Mouse (Mus musculus): ENCODE measurements around the gene Ppp1r12a.
A peak's percentile ranks its signal among the peaks of the same experiment; 100 is the strongest.

Gene Ppp1r12a

DNA sequence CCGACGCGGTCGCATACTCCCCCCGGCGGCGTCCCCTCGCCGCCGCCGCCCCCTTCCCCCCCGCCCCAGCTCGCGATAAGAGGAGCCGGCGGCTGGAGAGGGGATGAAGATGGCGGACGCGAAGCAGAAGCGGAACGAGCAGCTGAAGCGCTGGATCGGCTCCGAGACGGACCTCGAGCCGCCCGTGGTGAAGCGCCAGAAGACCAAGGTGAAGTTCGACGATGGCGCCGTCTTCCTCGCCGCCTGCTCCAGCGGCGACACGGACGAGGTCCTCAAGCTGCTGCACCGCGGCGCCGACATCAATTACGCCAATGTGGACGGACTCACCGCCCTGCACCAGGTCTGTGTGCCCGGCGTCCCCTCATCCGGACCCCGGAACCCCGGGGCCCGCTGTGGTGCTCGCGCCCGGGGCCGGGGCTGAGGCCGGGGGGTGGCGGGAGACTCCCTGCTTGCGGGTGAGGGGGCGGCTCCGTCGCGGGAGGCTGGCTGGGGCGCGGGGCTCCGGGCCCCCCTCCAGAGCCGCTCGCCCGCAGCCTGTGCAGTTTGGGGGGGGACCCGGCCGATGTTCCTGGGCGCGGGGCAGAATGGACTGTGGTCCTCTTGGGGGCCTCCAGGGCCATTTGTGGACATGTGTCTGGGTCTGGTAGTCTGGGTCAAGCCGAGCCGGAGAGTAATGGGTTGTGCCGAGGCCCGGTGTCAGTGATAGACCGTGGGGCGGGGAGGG, 466 bp downstream of the Ppp1r12a start:
- DNase-seq = peak; percentile 61

DNA sequence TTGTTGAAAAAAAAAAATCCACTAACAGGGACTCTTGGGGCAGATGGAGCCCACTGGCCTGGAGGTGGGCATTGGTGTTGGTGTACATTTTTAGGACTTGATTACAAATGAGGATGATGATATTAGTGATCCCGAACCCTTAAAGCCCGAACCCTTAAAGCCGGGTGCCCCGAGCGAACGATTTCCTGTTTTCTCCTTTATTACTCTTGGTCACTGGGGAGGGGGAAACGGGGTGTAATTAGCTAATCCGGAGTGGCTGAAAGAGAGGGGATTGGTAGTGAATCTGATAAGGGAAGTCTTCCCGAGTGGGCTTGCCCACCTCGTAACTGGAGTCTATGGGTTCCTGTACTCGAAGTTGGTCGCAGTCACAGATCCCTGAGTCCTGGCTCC, 1.0 kb downstream of the Ppp1r12a start:
- no peak for DNase-seq

DNA sequence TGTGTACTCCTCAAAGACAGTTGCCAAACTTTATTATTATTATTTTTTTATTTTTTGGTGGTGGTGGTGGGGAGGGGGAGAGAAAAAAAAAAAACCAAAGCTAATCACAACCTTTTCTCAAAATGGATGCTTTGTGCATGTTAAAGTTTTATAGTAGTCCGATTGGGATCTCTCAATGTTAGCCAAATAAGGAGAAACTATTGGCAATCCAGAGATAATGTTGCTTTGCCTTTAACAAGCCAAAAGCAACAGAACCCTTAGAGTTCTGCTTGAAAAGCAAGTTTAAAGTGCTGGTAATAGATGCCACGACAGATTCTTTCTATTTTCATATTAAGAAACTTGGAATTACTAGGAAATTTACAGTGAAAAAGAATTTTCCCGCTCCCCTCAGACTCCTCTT, 1.5 kb downstream of the Ppp1r12a start:
- DNase-seq = no peak

DNA sequence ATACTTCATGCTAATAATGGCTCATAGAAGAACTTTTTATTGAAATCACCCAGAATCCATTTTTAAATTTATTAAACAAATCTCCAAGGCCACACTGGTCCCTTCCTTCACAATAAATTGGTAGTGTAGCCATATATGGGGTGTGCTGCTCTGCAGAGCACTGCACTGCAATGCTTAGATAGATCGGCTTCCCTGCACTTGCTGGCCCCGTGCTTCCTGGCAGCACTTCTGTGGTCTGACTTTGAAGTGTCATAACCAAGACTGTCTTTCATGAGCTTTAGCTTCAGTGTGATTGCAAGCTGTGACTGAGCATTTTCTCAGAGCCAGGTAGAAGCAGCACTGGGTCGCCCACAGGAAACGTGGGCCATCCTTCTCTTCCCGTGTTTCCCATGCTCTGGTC, 5.8 kb downstream of the Ppp1r12a start:
- no peak for DNase-seq

DNA sequence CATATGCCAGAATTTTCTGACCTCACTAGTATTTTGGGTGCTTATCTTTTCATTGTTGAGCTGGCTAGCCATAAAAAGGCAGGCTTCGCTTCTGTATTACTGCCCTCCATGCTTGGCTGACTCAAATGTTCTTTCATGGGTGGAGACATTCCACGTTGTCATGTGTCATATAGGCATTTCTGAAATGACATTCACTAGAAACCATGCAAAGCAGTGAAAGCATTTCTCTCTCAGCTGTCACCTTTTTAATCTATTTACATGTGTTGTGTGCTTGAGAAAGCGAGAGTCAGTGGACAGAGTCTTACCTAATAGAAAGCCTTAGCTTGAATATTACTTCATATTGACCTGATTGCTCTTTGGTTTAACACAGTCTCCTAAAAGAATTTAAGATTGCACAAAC, 8.8 kb downstream of the Ppp1r12a start:
- no peak for DNase-seq

DNA sequence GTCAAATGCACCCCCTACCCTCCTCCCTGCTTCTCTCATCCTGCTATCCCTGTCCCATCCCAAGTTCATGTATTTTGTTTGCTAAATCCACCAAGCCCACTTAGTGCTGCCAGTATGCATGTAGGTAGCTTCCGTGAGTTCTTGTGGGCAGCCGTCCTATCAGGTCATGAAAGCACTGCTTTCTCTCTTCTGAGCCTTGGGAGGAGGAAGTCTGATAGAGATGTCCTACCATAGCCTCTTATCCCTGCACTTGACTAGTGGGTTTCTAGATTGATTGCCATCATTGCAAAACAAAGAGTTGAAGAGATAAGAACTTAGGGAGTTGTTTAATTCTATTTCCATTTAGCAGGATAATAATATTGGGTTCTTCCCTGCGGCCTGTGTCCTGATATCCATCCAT, 9.6 kb downstream of the Ppp1r12a start:
- no peak for DNase-seq

DNA sequence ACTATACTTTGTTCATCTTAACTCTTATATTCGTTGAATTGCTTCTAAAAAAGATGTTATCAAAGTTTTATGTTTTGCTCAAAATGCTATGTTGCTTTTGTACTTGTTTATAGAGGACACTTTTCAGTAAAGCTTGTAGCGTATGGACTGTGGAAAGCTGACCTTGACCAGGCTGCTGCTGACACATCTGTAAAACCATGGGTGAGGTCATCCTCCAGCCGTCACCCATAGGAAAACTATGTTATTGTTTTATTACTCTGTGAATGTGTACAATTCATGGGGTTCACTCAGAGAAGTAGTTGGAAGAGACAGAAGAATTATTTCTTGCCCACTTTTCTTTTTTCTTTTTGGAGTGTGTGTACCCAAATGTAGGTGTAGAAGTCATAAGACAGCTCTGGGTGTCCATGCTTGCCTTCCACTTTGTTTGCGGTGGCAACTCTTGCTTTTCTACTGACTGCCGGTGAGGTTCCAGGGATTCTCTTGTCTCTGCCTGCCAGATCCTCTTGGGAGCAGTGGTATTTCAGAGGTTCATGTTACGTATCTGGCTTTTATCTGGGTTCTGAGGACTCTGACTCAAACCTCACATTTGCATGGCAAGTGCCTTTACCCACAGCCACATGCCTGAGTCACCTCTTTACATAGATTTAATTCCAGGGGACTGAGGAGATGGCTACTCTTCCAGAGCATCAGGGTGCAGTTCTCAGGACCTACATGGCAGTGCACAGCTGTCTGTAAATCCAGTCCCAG, 11.0 kb downstream of the Ppp1r12a start:
- no peak for DNase-seq

DNA sequence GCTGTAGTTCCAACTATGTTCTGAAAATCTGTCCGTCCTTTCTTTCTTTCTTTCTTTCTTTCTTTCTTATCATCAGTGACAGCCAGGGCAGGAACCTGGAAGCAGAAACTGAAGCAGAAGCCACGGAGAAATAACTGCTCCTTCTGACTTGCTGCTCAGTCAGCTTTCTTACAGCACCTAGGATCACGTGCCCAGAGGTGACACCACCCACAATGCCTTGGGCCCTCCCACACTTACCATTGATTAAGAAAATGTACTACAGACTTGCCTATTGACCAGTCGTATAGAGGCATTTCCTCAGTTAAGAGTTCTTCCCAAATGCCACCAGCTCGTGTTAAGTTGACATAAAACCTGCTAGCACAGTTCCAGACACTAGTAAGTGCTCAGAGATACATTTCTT, 12.1 kb downstream of the Ppp1r12a start:
- DNase-seq = no peak

DNA sequence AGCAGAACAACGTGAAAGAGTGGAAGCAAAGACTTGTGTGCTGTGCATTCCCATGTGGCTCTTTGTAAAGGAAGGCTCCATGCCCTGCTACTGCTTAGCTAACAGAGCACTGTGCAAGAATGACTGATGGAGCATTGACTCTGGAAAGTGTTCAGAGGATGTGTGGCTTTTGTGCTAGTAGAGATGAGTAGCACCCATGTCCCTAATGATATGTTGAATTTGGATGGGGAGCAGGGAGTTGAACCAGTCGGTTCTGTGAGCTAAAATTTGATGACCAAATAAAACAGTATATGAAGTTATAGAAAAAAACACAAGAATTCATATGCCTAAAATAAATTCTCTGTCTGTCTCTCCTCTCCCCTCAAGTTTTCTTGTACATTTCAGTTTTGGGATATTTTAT, 13.9 kb downstream of the Ppp1r12a start:
- DNase-seq = no peak

DNA sequence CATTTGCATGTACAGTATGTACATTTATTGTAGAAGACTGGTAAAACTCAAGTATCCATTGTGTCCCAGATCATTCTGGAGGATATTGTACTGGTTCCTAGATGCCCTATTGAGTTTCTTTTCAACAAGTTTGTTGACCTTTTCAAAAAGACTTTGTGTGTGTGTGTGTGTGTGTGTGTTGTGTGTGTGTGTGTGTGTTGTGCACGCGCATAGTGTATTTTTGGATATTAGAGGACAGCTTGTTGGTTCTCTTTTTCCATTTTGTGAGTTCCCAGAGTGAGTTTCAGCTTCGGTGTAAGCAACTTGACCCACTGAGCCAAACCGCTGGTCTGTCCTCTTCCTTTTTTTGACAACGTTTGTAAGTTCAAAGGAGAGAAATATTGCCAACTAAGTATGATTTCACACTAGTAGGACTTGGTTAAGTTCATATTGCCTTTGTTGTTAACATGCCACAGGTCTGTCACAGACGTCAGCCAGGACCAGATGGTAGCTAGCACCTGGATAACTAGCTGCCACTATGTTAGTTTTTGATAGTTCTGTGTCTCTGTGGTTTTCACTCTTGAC, 16.4 kb downstream of the Ppp1r12a start:
- DNase-seq = no peak

DNA sequence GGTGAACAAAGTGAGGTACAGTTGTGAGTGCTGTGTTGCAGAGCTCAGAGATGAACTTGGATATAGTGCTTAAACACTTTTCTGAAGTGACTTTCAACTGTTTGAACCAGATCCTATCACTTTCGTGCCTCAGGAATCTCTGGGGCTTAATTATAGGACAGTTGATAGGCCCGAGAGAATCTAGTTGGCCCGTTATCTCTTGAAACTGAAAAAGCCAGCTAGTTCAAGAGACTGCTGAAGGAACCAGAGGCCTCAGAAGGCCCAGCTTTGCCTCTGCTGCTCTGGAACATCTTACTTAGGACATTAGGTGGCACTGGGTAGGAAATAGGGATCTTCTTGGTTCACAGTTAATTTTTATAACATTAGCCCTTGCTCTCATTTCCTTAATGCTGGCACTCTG, 17.4 kb downstream of the Ppp1r12a start:
- no peak for DNase-seq

DNA sequence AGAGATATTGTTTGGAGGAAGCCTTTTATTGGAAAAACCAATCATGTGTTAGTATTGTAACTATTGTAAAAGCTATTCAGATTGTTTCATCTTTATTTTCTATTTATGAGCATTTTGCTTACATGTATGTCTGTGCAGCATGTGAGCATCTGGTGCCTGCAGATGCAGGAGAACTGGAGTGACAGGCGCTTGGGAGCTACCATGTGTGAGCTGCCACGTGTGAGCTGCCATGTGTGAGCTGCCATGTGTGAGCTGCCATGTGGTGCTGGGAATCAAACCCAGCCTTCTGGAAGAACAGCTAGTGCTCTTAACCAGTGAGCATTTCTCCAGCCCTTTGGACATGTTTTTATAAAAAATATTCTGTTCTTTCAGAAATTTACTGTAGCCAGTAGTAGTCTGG, 18.3 kb downstream of the Ppp1r12a start:
- DNase-seq = no peak

DNA sequence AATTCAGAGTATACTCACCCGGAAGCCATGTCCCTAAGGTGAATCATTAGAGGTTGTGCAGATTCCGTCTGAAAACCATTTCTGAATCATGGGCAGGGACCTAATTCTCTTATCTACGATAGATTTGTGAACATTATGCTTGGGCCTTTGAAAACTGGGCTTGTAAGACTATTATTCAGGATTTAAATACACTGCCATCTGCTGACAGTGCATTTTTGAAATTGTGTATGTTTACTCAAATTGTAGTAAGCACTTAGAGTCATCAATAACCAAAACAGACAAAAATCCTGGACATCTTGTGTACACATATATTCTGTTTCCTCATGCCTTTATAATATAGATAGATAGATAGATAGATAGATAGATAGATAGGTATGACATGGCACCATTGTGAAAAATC, 19.9 kb downstream of the Ppp1r12a start:
- DNase-seq = no peak

DNA sequence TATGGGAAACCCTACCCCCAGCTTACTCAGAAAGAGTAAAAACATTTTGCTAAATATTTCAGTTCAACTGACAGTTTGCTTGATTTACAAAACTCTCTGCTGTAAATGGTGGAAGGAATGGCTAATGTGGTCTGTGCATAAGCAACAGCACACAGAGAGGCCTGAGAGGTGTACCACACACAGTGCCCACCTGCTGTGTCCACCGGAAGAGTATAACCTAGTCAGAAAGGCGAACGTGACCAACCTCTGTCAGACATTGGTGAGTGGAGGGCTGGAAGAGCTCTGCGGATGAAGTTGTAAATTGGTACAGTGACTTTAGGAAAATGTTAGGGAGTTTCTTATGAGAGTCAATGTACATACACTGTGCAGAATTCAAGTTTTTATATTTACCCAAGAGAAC, 20.4 kb downstream of the Ppp1r12a start:
- DNase-seq = no peak

DNA sequence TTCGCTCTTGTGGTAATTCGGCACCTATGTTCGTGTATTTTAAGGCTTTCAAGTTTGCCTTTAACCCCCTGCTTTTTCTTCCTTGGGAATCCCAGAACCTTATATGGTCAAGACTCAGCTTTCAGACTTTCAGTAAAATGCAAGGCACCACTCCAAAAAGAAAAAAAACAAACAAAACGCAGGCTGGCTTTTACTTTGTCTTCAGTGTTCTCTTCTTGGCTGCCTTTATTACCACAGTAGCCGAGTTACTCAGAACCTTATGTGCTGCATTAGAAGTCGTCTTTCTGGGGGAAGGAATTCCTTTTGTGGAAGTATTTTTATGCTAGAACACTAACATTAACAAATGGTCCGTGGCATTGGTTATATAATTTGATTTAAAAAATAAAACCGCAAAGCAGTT, 22.8 kb downstream of the Ppp1r12a start:
- DNase-seq = no peak

DNA sequence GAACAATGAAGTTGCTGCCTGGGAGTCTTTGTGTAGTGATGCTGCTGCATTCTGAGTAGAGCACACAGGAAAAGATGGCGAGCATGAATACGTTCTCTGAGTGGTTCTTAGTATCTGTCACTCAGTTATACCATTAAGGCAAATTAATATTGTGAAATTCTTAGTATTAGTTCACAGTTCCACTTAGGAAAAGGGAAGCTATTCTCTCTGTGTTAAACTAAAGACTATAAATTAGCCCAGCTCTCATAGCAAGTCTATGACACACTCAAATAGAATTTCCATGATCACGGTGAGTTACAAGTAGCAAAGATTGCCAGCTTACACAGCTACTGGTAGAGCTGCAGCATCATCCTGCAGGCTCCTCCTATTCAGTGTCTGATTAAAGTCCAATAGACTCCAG, 23.3 kb downstream of the Ppp1r12a start:
- no peak for DNase-seq

DNA sequence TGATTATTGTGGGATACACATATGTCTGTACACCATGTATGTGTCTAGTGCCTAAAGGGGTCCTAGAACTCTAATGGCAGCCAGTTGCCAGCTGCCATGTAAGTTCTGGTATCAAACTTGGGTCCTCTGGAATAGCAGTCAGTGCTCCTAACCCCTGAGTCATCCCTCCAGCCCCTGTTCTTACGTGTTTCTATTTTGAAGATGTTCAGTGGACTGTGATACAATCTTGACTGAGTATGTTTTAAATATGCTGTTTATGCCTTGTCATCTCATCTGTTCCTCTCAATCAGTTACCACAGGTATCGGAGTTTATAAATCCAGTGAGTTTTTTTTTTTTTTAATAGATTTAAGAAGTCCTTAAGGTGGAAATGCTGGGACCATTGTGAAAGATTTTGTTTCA, 27.3 kb downstream of the Ppp1r12a start:
- no peak for DNase-seq

DNA sequence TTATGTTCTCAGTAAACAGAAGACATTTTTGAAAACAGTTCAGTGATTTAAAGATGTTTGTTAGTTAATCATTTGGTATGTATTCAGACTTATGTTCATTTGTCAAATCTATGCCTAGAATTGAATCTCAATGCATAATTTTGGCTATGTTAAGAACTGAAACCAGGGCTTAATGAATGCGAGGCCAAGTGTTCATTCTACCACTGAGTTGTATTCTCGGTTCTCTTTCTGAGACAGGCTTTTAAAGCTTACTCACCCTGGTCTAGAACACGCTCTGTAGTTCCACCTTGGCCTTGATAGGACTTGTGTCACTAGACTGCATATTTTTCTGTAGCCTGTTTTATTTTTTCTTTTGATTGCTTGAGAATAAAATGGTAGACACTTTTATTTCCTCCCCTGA, 28.0 kb downstream of the Ppp1r12a start:
- no peak for DNase-seq

DNA sequence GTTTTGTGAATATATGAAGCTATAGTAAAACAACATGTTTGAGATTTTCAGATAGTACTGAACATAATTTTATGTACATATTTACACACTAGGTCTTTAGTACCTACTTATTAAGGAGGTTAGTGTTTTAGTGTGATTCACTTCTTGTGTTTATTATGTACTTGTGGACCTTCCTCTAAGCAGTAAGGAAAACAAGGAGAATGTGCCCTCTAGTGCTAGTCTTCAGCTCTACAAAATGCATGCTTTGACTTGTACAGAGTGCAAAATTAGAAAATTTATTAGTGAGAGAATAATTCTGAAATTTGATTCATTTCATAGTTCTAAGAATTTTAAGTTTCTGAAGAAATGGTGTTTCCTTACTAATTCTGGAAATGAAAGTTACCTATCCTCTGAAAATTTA, 28.6 kb downstream of the Ppp1r12a start:
- DNase-seq = no peak

DNA sequence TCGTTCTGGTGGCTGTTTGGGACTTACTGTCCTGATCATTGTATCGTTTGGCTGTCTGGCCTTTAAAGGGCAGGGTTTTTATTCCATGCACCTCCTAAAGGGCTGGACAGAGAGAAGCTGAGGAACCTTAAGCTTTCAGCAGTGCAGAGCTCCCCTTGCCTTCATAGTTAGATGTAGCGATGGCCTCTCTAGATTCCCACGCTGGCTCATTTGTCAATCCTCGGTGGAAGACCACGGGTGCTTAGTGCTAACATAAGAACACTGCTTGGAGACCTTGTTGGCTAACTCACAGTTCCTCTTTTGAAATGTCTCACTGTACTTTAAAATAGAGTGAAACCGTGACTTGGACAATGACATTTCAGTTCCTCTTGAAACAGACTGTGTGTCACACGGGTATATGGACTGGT, 29.4 kb downstream of the Ppp1r12a start:
- no peak for DNase-seq

DNA sequence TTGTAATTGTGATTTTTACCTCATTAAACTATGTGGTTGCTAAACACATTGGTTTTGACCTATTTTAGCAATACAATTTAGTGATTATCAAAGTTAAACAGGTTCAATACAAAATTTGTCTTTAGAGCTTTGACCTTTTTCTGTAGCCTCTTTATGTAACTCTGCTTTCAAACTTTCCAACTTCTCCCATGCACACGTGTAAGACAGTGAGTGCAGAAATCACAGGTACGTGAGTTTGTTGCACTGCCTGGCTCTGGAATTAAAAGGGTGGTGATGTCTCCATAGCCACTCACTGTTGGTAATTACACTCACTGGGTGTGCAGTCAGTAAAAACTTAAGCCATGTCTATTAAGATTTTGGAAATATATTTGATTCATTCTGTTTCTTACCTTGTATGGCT, 30.3 kb downstream of the Ppp1r12a start:
- DNase-seq = no peak

DNA sequence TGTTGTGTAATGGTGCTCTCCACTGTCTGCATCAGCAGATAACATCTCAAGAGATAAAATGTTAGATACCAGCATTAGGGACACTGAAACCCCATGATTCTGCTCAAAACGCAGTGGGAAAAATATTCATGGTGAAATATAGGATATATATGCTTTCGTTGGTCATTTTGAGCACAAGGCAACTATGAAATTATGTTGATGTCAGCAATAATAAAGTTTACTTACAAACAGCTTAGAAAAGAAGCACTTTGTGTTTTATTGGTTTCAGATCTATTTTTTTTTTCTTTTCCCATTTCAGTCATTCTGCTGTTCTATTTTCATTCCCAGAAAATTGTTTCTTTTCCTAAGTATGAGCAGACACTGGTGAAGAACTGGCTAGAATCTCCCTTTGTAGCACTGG, 34.1 kb downstream of the Ppp1r12a start:
- no peak for DNase-seq

DNA sequence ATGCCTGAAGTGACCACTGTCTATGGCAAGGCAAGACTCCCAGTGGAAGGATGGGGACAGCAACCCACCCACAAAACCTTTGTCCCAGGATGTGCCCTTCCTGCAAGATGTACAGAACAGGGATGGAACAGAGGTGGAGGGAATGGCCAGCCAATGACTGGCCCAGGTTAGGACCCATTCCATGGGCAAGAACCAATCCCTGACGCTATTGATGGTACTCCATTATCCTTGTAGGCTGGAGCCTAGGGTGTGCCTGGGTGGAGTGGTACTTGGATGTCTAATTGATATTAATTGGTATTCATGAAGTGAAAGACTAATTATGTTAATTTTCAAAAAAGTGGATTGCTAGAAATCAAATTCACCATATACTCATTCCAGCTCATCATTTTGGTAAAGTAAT, 35.5 kb downstream of the Ppp1r12a start:
- no peak for DNase-seq

DNA sequence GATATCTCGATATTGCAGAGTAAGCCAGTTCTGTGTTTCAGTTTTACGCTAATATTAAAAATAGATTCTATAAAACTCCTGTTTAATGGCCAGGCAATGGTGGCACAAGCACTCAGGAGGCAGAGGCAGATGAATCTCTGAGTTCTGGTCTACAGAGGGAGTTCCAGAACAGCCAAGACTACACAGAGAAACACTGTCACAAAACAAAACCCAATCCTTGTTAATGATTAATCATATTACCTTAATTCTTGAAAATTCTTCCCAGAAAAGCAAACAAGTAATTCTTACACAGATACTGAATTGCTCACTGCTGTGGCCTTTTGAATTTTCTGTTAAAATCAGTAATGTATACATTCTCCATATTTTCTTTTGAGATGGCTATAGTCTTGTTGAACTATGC, 37.0 kb downstream of the Ppp1r12a start:
- no peak for DNase-seq

DNA sequence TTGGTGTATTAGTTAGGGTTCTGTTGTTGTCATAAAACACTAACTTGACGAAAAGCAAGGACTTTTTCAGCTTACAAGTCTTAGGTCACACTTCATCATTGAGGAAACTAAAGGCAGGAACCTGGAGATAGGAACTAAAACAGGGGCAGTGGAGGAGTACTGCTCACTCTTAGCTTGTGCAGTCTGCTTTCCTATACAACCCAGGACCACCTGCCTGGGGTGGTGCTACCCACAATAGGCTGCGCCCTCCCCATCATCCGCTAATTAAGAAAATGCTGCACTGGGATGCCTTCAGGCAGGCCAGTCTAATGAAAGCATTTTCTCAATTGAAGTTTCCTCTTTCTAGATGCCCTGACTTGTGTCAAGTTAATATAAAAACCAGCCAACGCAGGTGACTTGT, 40.1 kb downstream of the Ppp1r12a start:
- DNase-seq = no peak
